Comparison of ENCODE assay signal across 19 mouse cellular contexts in the genomic region with DNA sequence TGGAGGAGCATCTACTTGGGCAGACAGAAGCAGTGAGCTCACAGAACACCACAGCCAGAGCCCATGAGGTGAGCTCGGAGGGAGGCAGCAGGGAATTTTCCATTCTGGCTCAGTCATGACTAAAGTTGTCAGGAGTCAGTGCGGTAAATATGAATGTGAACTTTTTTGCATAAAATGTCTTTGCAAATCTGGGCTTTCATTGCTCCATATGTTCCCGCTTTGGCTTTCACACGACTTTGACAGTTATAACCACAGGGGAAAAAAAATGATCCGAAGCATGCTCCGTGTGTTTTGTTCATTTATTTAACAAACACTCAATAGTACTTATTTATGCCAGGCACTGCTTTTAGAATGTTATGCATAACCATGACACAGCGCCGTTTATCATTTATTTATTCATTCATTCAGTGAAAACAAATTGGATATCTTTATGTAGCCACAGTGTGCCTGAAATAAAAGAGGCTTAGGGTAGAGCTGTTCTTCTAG. TPM values are rescaled to one million over a fixed set of nuclear protein-coding genes. Genes with fewer than 3 reads are reported as not detected.
DNase-seq lines count a peak whose midpoint lies in the region; ATAC-seq and TF ChIP-seq lines count a peak whose summit lies in the region.
"Had no signal": no experiment of that assay in that cellular context is flagged by ENCODE, and none has a peak within 500 bp of the region (broad histone marks: within the 10 kb centered on the region; RNA-seq: fewer than 3 reads in every experiment).

No protein-coding gene starts in this region.

- peak; percentile 87 for ATAC-seq in forebrain, postnatal 0 days
- ATAC-seq in kidney, embryonic 15.5 days (replicated peaks; ENCODE audit: low FRiP score): no peak

- H3K4me2 ChIP-seq in forebrain, postnatal 0 days (ENCODE audit: low read depth): no peak overlapping the region
- H3K4me2 ChIP-seq in kidney, embryonic 15.5 days: no peak overlapping the region
- H3K4me2 ChIP-seq: heart, embryonic 12.5 days; hindbrain, embryonic 12.5 days; liver, embryonic 15.5 days had no signal

- no peak for TF ChIP-seq CTCF in forebrain, postnatal 0 days (IDR thresholded peaks at IDR 0.05; ENCODE audit: low read depth)

- 48% methylated on average over 8 of the region's 8 CpGs for WGBS in forebrain, postnatal 0 days
- 89% methylated on average over 8 of the region's 8 CpGs for WGBS in kidney, embryonic 15.5 days

- H3K27ac ChIP-seq in forebrain, postnatal 0 days (ENCODE audit: low read depth, low read length): peak overlapping the region; percentile 70
- no peak overlapping the region for H3K27ac ChIP-seq in kidney, embryonic 15.5 days
- H3K27ac ChIP-seq: hindbrain, embryonic 12.5 days; liver, embryonic 15.5 days had no signal

- H3K4me3 ChIP-seq in forebrain, postnatal 0 days (ENCODE audit: low read depth, low read length): no peak overlapping the region
- no peak overlapping the region for H3K4me3 ChIP-seq in kidney, embryonic 15.5 days (replicated peaks)
- H3K4me3 ChIP-seq: heart, embryonic 12.5 days; hindbrain, embryonic 12.5 days; liver, embryonic 15.5 days had no signal

- peak; percentile 78 for DNase-seq in right cerebral cortex, adult 18-20 months
- no peak for DNase-seq in right cerebral cortex, postnatal 4 days
- peak; percentile 80 for DNase-seq in forebrain, postnatal 0 days
- DNase-seq in left cerebral cortex, postnatal 25 days (ENCODE audit: low spot score in 2 of 2): peak; percentile 63 to 93
- DNase-seq in adrenal gland, postnatal 10 days: no peak
- no peak for DNase-seq in cerebellum, adult 8-10 months
- DNase-seq: adrenal gland, adult 8-10 months; cerebellum, adult 2 months; gastrocnemius, postnatal 14 days; kidney, adult 18-20 months; lung, postnatal 4 days; thymus, postnatal 25 days had no signal

- H3K36me3 ChIP-seq in forebrain, postnatal 0 days (ENCODE audit: insufficient read depth): no peaks in the 10 kb centered on the region
- no peaks in the 10 kb centered on the region for H3K36me3 ChIP-seq in kidney, embryonic 15.5 days
- H3K36me3 ChIP-seq: heart, embryonic 12.5 days; hindbrain, embryonic 12.5 days; liver, embryonic 15.5 days had no signal

- intact Hi-C loops in left cerebral cortex, postnatal 25 days (cut with DNase I): no loop called here

- peaks cover 9% of the 10 kb centered on the region for H3K4me1 ChIP-seq in forebrain, postnatal 0 days (ENCODE audit: insufficient read depth)
- H3K4me1 ChIP-seq in kidney, embryonic 15.5 days: peaks cover 7% of the 10 kb centered on the region
- H3K4me1 ChIP-seq: liver, embryonic 15.5 days had no signal

- no peaks in the 10 kb centered on the region for H3K9me3 ChIP-seq in forebrain, postnatal 0 days (ENCODE audit: low read length)
- H3K9me3 ChIP-seq in kidney, embryonic 15.5 days (replicated peaks): 0 out of 2 replicates have a peak, but pooled peaks cover 5% of the 10 kb centered on the region
- H3K9me3 ChIP-seq: hindbrain, embryonic 12.5 days had no signal

- H3K9ac ChIP-seq in forebrain, postnatal 0 days: no peak overlapping the region
- no peak overlapping the region for H3K9ac ChIP-seq in kidney, embryonic 15.5 days
- H3K9ac ChIP-seq: heart, embryonic 12.5 days; hindbrain, embryonic 12.5 days; liver, embryonic 15.5 days had no signal

- no peaks in the 10 kb centered on the region for H3K27me3 ChIP-seq in forebrain, postnatal 0 days (ENCODE audit: insufficient read depth, low read length)
- peaks cover 16% of the 10 kb centered on the region for H3K27me3 ChIP-seq in kidney, embryonic 15.5 days

RNA-seq across cellular contexts. Expression of gene Medag, which starts 4.7 kb away (rescaled TPM):
- 1.7 and 2.1 TPM in 2 replicates for total RNA-seq in forebrain, postnatal 0 days (2014; rRNA removed)
- 1.1 and 1.8 TPM in 2 replicates for polyA plus RNA-seq in forebrain, postnatal 0 days (2015; fragmentation: Nextera tagmentation; extraction: Ambion mirVana)
- total RNA-seq in left cerebral cortex, postnatal 25 days (2021): 10 to 100 TPM; 12.7 to 14.5 TPM
- total RNA-seq in adrenal gland, postnatal 10 days (2021): 1 to 10 TPM; 7.0 to 7.2 TPM
- polyA plus RNA-seq in kidney, embryonic 15.5 days (2015; fragmentation: Nextera tagmentation; extraction: Ambion mirVana): 0.48 and 0.62 TPM in 2 replicates
- total RNA-seq: CH12.LX had no signal

RNA-seq across cellular contexts. Expression of gene Tex26, which starts 32.6 kb away (rescaled TPM):
- 0.14 and 2.8 TPM in 2 replicates for total RNA-seq in forebrain, postnatal 0 days (2014; rRNA removed)
- polyA plus RNA-seq in forebrain, postnatal 0 days (2015; fragmentation: Nextera tagmentation; extraction: Ambion mirVana): 1.5 and 1.8 TPM in 2 replicates
- total RNA-seq in left cerebral cortex, postnatal 25 days (2021): not detected
- total RNA-seq in adrenal gland, postnatal 10 days (2021): under 1 TPM in 1 of 2 experiments, not detected in 1; 0.55 TPM
- 0.26 TPM in 1 of 2 replicates, not detected in the other for polyA plus RNA-seq in kidney, embryonic 15.5 days (2015; fragmentation: Nextera tagmentation; extraction: Ambion mirVana)
- total RNA-seq: adrenal gland, adult 8-10 months; CH12.LX; layer of hippocampus, postnatal 25 days had no signal
- polyA plus RNA-seq: liver, embryonic 15.5 days; spleen, adult 2 months had no signal

Comparison
In these comparisons a context has a peak if more than half of its experiments do, and no peak if none do; other contexts are left out.
1. DNase-seq: peak in right cerebral cortex, adult 18-20 months (single experiment), forebrain, postnatal 0 days (single experiment) and left cerebral cortex, postnatal 25 days (2 of 2); none in right cerebral cortex, postnatal 4 days (single experiment), adrenal gland, postnatal 10 days (single experiment) and cerebellum, adult 8-10 months (single experiment).